Mouse (Mus musculus): Measurements from ENCODE around the gene Sgpl1. TPM values are rescaled to one million over a fixed set of nuclear protein-coding genes. Genes with fewer than 3 reads are reported as not detected.
A peak's percentile ranks its signal among the peaks of the same experiment; 100 is the strongest.

Sgpl1 gene
- total RNA-seq (2021) = 10 to 100 TPM; 27.8 to 28.7 TPM
- long read RNA-seq, experiment 1, full-length matches to known transcripts = 27 of 43 reads
- long read RNA-seq, experiment 1, partial matches to known transcripts = 5 of 43 reads
- long read RNA-seq, experiment 1, other reads (novel, unspliced or antisense) = 11 of 43 reads
- long read RNA-seq, experiment 2, full-length matches to known transcripts = 28 of 46 reads
- long read RNA-seq, experiment 2, partial matches to known transcripts = 7 of 46 reads
- long read RNA-seq, experiment 2, other reads (novel, unspliced or antisense) = 11 of 46 reads

GRCm38 (mm10) chr10:61147157-61148040 lies at the start of gene Sgpl1:
Sgpl1 (minus strand) TSS chr10:61147703.
- DNase-seq (ENCODE audit: low spot score in 2 of 2) = peak; percentile 91 to 93

- no peak for DNase-seq (ENCODE audit: low spot score in 2 of 2)
Observed at GRCm38 (mm10) chr10:61195718-61196291, 48.3 kb upstream of the Sgpl1 start.

GRCm38 (mm10) chr10:61195216-61195615 lies 47.7 kb upstream of the Sgpl1 start:
- no peak for DNase-seq (ENCODE audit: low spot score in 2 of 2)

- DNase-seq (ENCODE audit: low spot score in 2 of 2) = no peak
Observed at GRCm38 (mm10) chr10:61194611-61195010, 47.1 kb upstream of the Sgpl1 start.

- no peak for DNase-seq (ENCODE audit: low spot score in 2 of 2)
Observed at GRCm38 (mm10) chr10:61188010-61188409, 40.5 kb upstream of the Sgpl1 start.

- no peak for DNase-seq (ENCODE audit: low spot score in 2 of 2)
Observed at GRCm38 (mm10) chr10:61187001-61187400, 39.5 kb upstream of the Sgpl1 start.

GRCm38 (mm10) chr10:61179927-61180326 lies 32.4 kb upstream of the Sgpl1 start:
- no peak for DNase-seq (ENCODE audit: low spot score in 2 of 2)

GRCm38 (mm10) chr10:61178687-61179086 lies 31.2 kb upstream of the Sgpl1 start:
- no peak for DNase-seq (ENCODE audit: low spot score in 2 of 2)

GRCm38 (mm10) chr10:61177751-61178150 lies 30.2 kb upstream of the Sgpl1 start:
- DNase-seq (ENCODE audit: low spot score in 2 of 2) = no peak

- DNase-seq (ENCODE audit: low spot score in 2 of 2) = no peak
Observed at GRCm38 (mm10) chr10:61176221-61176790, 28.8 kb upstream of the Sgpl1 start.

GRCm38 (mm10) chr10:61175442-61176204 lies 28.1 kb upstream of the Sgpl1 start:
- no peak for DNase-seq (ENCODE audit: low spot score in 2 of 2)

GRCm38 (mm10) chr10:61174711-61175441 lies 27.4 kb upstream of the Sgpl1 start:
- no peak for DNase-seq (ENCODE audit: low spot score in 2 of 2)

GRCm38 (mm10) chr10:61172496-61172895 lies 25.0 kb upstream of the Sgpl1 start:
- DNase-seq (ENCODE audit: low spot score in 2 of 2) = no peak

GRCm38 (mm10) chr10:61171654-61172053 lies 24.2 kb upstream of the Sgpl1 start, which contains the start of gene Tbata:
Tbata (plus strand) TSS chr10:61171954.
- DNase-seq (ENCODE audit: low spot score in 2 of 2) = no peak

GRCm38 (mm10) chr10:61168393-61168792 lies 20.9 kb upstream of the Sgpl1 start:
- DNase-seq (ENCODE audit: low spot score in 2 of 2) = no peak

GRCm38 (mm10) chr10:61167333-61168096 lies 20.0 kb upstream of the Sgpl1 start:
- DNase-seq (ENCODE audit: low spot score in 2 of 2) = no peak

- no peak for DNase-seq (ENCODE audit: low spot score in 2 of 2)
Observed at GRCm38 (mm10) chr10:61162366-61162765, 14.9 kb upstream of the Sgpl1 start.

GRCm38 (mm10) chr10:61160671-61161070 lies 13.2 kb upstream of the Sgpl1 start:
- DNase-seq (ENCODE audit: low spot score in 2 of 2) = no peak

- DNase-seq (ENCODE audit: low spot score in 2 of 2) = no peak
Observed at GRCm38 (mm10) chr10:61160089-61160488, 12.6 kb upstream of the Sgpl1 start.

Data from gastrocnemius, postnatal 4 days (tissue).